Mouse (Mus musculus) thymus, postnatal 4 days (tissue): ENCODE data around the gene Pld5.

Experiments used
- DNase-seq: peaks from one replicate; pipeline ENCODE4 v3.0.0; 2021

The Pld5 gene

DNA sequence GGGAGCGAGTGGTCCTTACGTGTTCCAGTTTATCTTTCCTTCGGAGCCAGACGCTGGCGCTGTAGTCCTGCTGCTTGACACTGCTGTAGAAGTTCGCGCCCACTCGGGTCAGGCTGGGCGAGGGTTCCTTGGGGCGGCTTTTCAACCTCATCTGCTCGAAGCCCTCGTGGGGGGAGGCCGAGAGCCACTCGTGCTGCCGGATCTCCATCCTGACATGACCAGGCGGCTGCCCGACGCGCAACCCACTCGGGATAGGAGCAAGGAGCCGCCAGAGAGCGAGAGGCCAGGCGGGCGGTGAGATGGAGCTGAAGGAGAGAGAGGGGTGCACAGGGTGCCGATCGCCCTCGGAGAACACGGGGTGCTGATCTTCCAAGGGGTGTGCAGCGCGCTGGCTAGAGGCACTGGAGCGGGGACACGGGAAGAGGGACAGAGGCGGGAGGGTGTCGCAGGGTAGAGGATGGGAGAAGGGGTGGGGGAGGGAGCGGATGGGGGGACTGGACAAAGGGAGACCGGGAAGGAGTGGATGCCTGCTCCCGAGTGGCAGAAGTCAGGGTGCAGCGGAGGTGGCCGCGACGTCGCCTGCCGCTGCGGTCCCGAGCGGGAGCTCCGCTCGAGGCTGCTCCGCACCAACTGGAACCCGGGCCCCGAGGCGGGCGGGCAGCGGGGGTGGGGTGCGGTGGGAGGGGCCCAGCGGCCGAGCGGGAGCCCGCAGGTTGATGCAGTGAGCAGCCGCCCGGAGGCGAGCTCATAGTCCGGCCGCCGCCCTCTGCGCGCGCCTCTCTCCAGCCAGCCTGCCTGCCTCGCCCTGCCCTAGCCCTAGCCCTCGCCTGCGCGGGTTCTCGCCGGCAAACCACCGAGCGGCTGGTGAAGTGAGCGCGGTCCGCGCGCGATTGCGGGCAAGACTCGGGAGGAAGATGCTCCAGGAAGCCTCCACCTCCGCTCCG is at the start of gene Pld5:
TSS of gene Pld5 (minus strand) at position 646 of the 944 bp plus-strand sequence.
- DNase-seq = peak; percentile 21

- no peak for DNase-seq
Observed at GRCm38 (mm10) chr1:176315063-176315462, 40.0 kb upstream of the Pld5 start.

DNA sequence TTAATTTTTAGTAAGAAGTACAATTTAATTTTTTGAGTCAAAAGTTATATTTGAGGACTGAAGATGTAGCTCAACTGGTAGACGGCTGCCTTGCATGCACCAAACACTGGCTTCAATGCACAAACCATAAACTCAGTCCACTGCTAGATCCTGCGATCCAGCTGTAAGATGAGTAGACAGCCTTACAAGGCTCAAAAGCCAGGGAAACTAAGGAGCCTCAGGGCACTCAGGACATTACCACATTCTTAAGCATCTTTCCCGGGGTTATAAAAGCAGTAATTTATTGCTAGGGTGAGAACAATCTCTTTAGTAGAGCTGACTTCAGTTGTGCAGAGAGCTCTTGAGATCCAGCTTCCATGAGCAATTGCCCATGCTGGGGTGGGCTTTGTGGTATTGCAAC is 35.1 kb upstream of the Pld5 start:
- DNase-seq = no peak

GRCm38 (mm10) chr1:176289396-176289795 is 14.3 kb upstream of the Pld5 start:
- DNase-seq = no peak

GRCm38 (mm10) chr1:176275611-176275980 is 484 bp upstream of the Pld5 start:
- DNase-seq = no peak

DNA sequence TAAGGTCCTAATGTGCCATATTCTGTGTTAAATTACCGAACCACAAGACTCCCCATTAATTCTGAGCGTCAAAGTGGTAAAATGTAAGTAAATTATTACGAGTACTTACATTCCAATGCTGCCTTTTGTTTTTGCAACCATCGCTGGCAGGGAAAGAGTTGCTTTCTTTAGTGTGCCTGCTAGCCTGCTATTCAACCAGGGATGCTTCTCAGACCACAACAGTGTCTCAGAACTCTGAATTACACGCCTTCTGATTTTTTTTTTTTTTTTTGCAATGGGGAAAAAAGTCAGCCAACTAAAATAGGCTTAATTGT is 26.4 kb downstream of the Pld5 start:
- no peak for DNase-seq

GRCm38 (mm10) chr1:176247885-176248716 is 27.0 kb downstream of the Pld5 start:
- DNase-seq = no peak

GRCm38 (mm10) chr1:176239199-176239598 is 35.9 kb downstream of the Pld5 start:
- no peak for DNase-seq

DNA sequence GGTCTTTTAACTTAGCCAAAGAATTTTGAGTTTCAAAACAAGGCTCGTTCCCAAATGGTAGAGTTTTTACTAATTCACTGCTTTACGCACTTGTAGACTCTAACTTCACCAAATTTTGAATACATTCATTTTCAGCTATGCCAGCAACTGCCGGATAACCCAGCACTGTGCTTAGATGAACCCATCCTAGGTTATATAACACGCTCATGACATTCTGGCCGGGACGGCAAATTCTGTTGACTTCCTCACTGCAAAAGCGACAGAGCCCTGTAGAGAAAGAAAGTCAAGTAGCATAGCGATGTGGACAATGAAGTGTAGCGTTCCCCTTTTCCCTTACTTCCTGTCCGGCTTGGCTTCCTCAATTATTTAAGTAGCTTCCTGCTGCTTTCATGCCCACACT is 51.3 kb downstream of the Pld5 start:
- DNase-seq = no peak

DNA sequence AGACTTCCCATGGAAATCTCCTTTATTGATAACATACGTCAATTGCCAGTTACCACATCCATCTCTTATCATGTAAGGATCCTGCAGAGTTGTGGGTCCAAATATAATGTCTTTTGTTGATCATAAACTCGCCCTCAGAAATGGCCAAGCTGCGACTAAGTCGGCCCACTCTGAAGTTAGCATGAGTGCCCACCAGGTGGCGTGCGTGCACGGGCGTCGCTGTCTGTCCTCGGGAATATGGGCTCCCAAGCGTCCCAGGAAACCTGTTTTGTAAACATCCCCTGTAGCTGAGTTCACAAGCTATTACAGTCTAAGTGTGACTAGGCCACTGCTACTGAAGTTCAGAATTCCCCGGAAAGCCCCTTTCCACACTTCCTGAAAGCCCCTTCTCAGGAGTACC is 51.9 kb downstream of the Pld5 start:
- peak; percentile 44 for DNase-seq

GRCm38 (mm10) chr1:176218217-176218616 is 56.9 kb downstream of the Pld5 start:
- no peak for DNase-seq

DNA sequence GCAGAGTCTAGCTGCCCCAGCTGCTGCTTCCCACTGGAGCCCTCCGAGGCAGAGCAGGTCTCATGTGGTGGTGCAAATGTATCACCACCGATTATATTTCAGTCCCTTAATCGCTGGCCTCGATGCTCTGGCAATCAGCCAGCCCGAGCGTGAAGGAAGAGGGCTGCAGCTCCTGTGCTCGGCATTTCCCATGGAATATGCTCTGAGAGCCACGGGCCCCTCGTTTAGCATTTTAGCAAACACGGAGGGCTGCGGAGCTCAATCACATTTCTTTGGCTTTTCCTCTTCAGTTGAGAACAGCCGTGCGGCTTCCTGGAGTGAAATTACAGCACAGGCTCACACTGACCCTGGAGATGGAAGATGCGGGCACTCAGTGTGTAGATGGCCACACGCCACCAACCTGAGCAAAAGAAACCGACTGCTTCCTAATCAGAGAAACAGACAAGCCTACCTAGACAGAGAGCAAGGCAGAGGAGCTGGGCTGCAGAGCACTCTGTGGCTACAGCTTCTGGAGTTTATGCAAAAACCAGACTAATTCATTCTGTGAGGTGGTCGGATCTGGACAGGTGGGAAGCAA is 61.4 kb downstream of the Pld5 start:
- DNase-seq = no peak

GRCm38 (mm10) chr1:176212922-176213644 is 62.0 kb downstream of the Pld5 start:
- DNase-seq = no peak

DNA sequence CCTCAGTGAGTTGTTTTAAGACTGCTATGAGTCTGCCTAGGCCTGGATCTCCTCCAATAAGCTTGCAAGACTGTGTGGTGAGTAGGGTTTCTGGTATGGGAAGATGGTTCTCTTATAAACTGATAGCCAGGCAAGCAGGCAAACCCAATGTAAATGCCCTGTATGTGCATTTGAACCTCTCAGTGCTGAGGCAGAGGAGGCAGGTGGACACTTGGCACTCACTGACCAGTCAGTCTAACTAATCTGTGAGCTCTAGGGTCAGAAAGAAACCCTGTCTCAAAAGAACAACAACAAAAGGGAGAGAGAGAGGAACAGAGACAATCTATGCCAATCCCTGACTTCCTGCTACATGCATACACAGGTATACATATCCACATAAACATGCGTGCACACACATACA is 64.3 kb downstream of the Pld5 start:
- no peak for DNase-seq

- no peak for DNase-seq
Observed at GRCm38 (mm10) chr1:176208014-176208413, 67.1 kb downstream of the Pld5 start.

- no peak for DNase-seq
Observed at GRCm38 (mm10) chr1:176202360-176202759, 72.8 kb downstream of the Pld5 start.

DNA sequence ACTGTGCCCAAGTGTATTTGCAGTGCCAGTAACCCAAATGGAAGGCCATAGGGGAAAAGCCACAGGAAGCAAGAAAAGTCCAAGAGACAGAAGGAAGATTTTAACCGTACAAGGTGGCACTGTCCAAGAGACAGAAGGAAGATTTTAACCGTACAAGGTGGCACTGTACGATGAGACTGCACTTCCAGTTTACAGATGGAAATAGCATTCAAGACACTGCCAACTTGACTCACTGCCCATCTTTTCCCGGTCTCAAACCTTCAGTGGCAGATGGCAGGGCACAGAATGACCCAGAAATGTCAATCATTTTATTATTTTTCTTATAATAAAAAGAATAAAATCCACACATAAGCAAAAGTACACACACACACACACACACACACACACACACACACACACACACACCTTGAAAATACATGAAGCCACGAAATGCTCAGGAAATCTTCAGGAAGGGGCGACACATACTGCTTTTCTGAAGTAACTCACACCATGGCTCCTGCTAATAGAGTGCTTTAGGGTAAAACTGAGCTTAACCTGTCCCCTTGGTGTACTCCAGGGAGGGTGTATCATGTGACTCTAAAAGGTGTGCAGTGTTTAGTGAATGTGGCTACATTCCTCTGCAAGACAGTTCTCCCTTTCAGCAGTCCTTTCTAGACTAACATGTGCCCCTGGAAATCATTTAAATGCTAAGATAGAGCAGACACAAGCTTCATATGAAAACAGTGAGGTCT is 77.9 kb downstream of the Pld5 start:
- no peak for DNase-seq

DNA sequence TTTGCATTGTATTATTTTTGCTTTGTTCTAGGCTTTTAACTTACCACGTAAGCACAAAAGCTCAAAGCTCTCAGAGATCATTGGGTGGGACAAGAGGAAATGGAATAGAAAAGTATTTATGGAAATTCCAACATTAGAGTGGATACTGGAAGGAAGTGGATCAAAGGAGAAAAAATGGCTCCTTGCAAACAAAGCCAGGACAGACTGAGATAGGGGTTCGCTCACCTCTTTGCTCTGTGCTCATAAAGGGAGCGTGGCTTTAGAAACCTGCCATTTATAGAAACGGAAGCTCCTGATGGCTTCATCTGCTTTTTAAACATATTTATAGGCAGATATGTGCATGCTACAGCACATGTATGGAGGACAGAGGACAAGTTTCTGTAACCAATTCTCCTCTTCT is 78.8 kb downstream of the Pld5 start:
- DNase-seq = no peak

- DNase-seq = no peak
Observed at GRCm38 (mm10) chr1:176194727-176195126, 80.4 kb downstream of the Pld5 start.

DNA sequence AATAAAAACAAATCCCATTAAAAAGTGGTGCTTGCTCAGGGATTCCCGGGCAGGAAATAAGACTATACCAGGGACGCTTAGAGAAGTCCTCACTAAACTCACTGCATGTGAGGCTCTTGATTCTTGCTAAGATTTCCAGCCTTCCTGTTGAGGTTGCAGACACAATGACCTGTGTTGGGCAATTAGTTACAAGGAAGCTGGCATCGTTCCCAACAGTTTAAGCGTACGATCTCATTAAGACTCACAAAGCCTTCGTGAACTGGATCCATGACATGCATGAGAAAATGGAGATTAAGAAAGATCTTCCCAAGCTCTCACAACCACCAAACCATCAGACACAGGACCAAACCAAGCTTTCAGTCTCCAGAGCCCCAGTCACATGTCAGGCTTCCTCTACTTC is 91.1 kb downstream of the Pld5 start:
- no peak for DNase-seq

DNA sequence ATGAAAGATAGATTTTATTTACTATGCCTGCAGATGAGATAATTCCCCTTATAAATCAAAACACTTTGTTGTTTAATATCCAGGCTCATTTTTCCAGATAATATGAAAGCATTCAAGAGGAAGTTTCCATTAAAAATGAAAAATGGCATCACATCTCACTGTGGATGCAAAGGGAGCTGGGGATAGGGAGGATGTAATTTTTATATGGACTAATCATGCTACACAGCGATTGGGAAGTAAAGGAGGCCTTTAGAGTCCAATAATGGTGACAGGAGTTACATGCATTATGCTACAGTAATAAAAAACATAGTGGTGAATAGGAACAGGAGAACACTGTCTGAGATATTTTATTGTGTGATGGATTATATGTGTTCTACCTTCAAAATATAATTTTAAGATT is 100.1 kb downstream of the Pld5 start:
- DNase-seq = no peak

GRCm38 (mm10) chr1:176167784-176168183 is 107.3 kb downstream of the Pld5 start:
- no peak for DNase-seq
